Mouse (Mus musculus) heart, embryonic 15.5 days (tissue): ENCODE results near the gene Phxr2. TPM values are rescaled to one million over a fixed set of nuclear protein-coding genes. Genes with fewer than 3 reads are reported as not detected.

ENCODE experiments used
- ATAC-seq: fragments of 200-750 bp; cut with Nextera tagmentation; replicated peaks from 2 replicates; pipeline ENCODE4 v1.8.0; 2017; ENCODE audit warnings: low read depth, moderate TSS enrichment; ENCODE audit not compliant: insufficient number of reproducible peaks, insufficient read depth, low FRiP score
- H3K27ac ChIP-seq: fragments of 300-500 bp; sonication (generic); 2 replicates; pipeline ENCODE4 v1.5.1; 2015; ENCODE audit warnings: mild to moderate bottlenecking, inconsistent platforms
- H3K27me3 ChIP-seq: fragments of 300-500 bp; sonication (generic); 2 replicates; pipeline ENCODE4 v1.6.1; 2015; ENCODE audit warnings: inconsistent platforms
- H3K36me3 ChIP-seq: fragments of 300-500 bp; sonication (generic); 2 replicates; pipeline ENCODE4 v1.6.1; 2015; ENCODE audit warnings: mild to moderate bottlenecking, inconsistent platforms
- H3K4me1 ChIP-seq: fragments of 300-500 bp; sonication (generic); replicated peaks from 2 replicates; pipeline ENCODE4 v1.6.1; 2015; ENCODE audit warnings: inconsistent platforms
- H3K4me2 ChIP-seq: fragments of 300-500 bp; sonication (generic); 2 replicates; pipeline ENCODE4 v1.6.1; 2015; ENCODE audit warnings: inconsistent platforms, mild to moderate bottlenecking, moderate library complexity
- H3K4me3 ChIP-seq: fragments of 300-500 bp; sonication (generic); 2 replicates; pipeline ENCODE4 v1.5.1; 2015; ENCODE audit warnings: mild to moderate bottlenecking, inconsistent platforms
- H3K9ac ChIP-seq: fragments of 300-500 bp; sonication (generic); 2 replicates; pipeline ENCODE4 v1.6.1; 2015; ENCODE audit warnings: mild to moderate bottlenecking, inconsistent platforms
- H3K9me3 ChIP-seq: fragments of 300-500 bp; sonication (generic); replicated peaks from 2 replicates; pipeline ENCODE4 v1.6.1; 2016; ENCODE audit warnings: inconsistent platforms
- whole genome bisulfite sequencing: fragments of 180-500 bp; shearing (Covaris S2); methylation state at CpG from one replicate; pipeline ENCODE4 v1.1.7; 2015; ENCODE audit warnings: mixed read lengths; 5-methylcytosine and 5-hydroxymethylcytosine counted together
- polyA plus RNA-seq: library from polyadenylated mRNA; unstranded; fragments of >200 nt; fragmentation: Nextera tagmentation; extraction: Ambion mirVana; gene quantifications from 2 replicates; pipeline ENCODE4 v1.2.1, GENCODE M21; 2015

Gene Phxr2
- polyA plus RNA-seq, 1 experiment from 2014 or later = not detected

- Histone ChIP-seq H3K36me3 (no peaks in the 10 kb centered on the region), H3K4me1 (peaks cover 16% of the 10 kb centered on the region), H3K27me3 (no peaks in the 10 kb centered on the region), H3K4me2 (no peak overlapping the region), H3K27ac (no peak overlapping the region), H3K4me3 (no peak overlapping the region), H3K9me3 (no peaks in the 10 kb centered on the region), H3K9ac (no peak overlapping the region)
- ATAC-seq = no peak
- 67% methylated on average over 6 of the region's 6 CpGs for whole genome bisulfite sequencing
These were observed 6.1 kb upstream of the Phxr2 start for GRCm38 (mm10) chr10:99132189-99132588.

- 54% methylated on average over 5 of the region's 5 CpGs for WGBS
- 0 out of 2 replicates have a peak overlapping the region, but pooled peaks have one; percentile 29 for H3K27ac ChIP-seq
- no peak for ATAC-seq
These were observed 5.2 kb upstream of the Phxr2 start for GRCm38 (mm10) chr10:99131298-99131697.

GRCm38 (mm10) chr10:99130611-99131010 lies 4.5 kb upstream of the Phxr2 start:
- Histone ChIP-seq H3K4me3 (no peak overlapping the region), H3K9me3 (no peaks in the 10 kb centered on the region), H3K4me2 (no peak overlapping the region), H3K4me1 (peaks cover 12% of the 10 kb centered on the region), H3K36me3 (no peaks in the 10 kb centered on the region), H3K27me3 (no peaks in the 10 kb centered on the region), H3K27ac (peak overlapping the region; percentile 29; the same call in 1 of the 2 replicates), H3K9ac (no peak overlapping the region)
- WGBS = 23% methylated on average over 6 of the region's 6 CpGs
- peak; percentile 25; the same call in 1 of the 2 replicates for ATAC-seq

More at GRCm38 (mm10) chr10:99131298-99131697, 5.2 kb upstream of the Phxr2 start:
- Histone ChIP-seq H3K4me1 (peaks cover 13% of the 10 kb centered on the region), H3K9me3 (no peaks in the 10 kb centered on the region), H3K36me3 (no peaks in the 10 kb centered on the region), H3K9ac (no peak overlapping the region), H3K4me3 (no peak overlapping the region), H3K4me2 (no peak overlapping the region), H3K27me3 (no peaks in the 10 kb centered on the region)

- Histone ChIP-seq H3K27ac (no peak overlapping the region), H3K4me3 (no peak overlapping the region), H3K9me3 (no peaks in the 10 kb centered on the region), H3K36me3 (no peaks in the 10 kb centered on the region), H3K27me3 (no peaks in the 10 kb centered on the region), H3K4me2 (no peak overlapping the region), H3K9ac (no peak overlapping the region), H3K4me1 (peaks cover 12% of the 10 kb centered on the region)
- ATAC-seq = no peak
- WGBS = 69% methylated on average over 11 of the region's 11 CpGs
These were observed 1.7 kb upstream of the Phxr2 start for GRCm38 (mm10) chr10:99127691-99128261.

- Histone ChIP-seq H3K27me3 (no peaks in the 10 kb centered on the region), H3K4me2 (no peak overlapping the region), H3K9me3 (no peaks in the 10 kb centered on the region), H3K36me3 (no peaks in the 10 kb centered on the region), H3K27ac (no peak overlapping the region), H3K4me1 (peaks cover 12% of the 10 kb centered on the region), H3K9ac (no peak overlapping the region), H3K4me3 (no peak overlapping the region)
- WGBS = 85% methylated on average over 14 of the region's 14 CpGs
- ATAC-seq = no peak
These were observed 829 bp upstream of the Phxr2 start for GRCm38 (mm10) chr10:99126954-99127353.

- WGBS = 65% methylated on average over 4 of the region's 4 CpGs
- Histone ChIP-seq H3K9me3 (no peaks in the 10 kb centered on the region), H3K9ac (no peak overlapping the region), H3K4me3 (no peak overlapping the region), H3K4me2 (no peak overlapping the region), H3K27me3 (no peaks in the 10 kb centered on the region), H3K36me3 (no peaks in the 10 kb centered on the region), H3K27ac (no peak overlapping the region), H3K4me1 (peaks cover 13% of the 10 kb centered on the region)
- no peak for ATAC-seq
These were observed 6.7 kb downstream of the Phxr2 start for GRCm38 (mm10) chr10:99119471-99119870.

- Histone ChIP-seq H3K27ac (no peak overlapping the region), H3K4me3 (no peak overlapping the region), H3K27me3 (no peaks in the 10 kb centered on the region), H3K9ac (no peak overlapping the region), H3K9me3 (no peaks in the 10 kb centered on the region), H3K36me3 (no peaks in the 10 kb centered on the region), H3K4me2 (no peak overlapping the region), H3K4me1 (peaks cover 13% of the 10 kb centered on the region)
- no peak for ATAC-seq
- WGBS = 47% methylated on average over 6 of the region's 6 CpGs
These were observed 7.4 kb downstream of the Phxr2 start for GRCm38 (mm10) chr10:99118697-99119096.

GRCm38 (mm10) chr10:99117876-99118275 lies 8.2 kb downstream of the Phxr2 start:
- H3K4me1 ChIP-seq = peaks cover 16% of the 10 kb centered on the region
- WGBS = 64% methylated on average over 10 of the region's 10 CpGs

GRCm38 (mm10) chr10:99116650-99117615 lies 9.2 kb downstream of the Phxr2 start:
- Histone ChIP-seq H3K4me3 (no peak overlapping the region), H3K4me1 (peaks cover 16% of the 10 kb centered on the region), H3K4me2 (no peak overlapping the region), H3K27ac (no peak overlapping the region), H3K9me3 (no peaks in the 10 kb centered on the region), H3K27me3 (no peaks in the 10 kb centered on the region), H3K9ac (no peak overlapping the region), H3K36me3 (no peaks in the 10 kb centered on the region)
- 82% methylated on average over 16 of the region's 16 CpGs for WGBS
- ATAC-seq = no peak

More at GRCm38 (mm10) chr10:99117876-99118275, 8.2 kb downstream of the Phxr2 start:
- Histone ChIP-seq H3K9me3 (no peaks in the 10 kb centered on the region), H3K9ac (no peak overlapping the region), H3K27ac (no peak overlapping the region), H3K4me2 (no peak overlapping the region), H3K36me3 (no peaks in the 10 kb centered on the region), H3K4me3 (no peak overlapping the region), H3K27me3 (no peaks in the 10 kb centered on the region)
- ATAC-seq = no peak

- Histone ChIP-seq H3K9ac (no peak overlapping the region), H3K27ac (no peak overlapping the region)
- WGBS = 29% methylated on average over 8 of the region's 8 CpGs
These were observed 9.9 kb downstream of the Phxr2 start for GRCm38 (mm10) chr10:99116237-99116632.

GRCm38 (mm10) chr10:99115471-99116236 lies 10.5 kb downstream of the Phxr2 start:
- Histone ChIP-seq H3K27ac (no peak overlapping the region), H3K36me3 (no peaks in the 10 kb centered on the region), H3K4me1 (peaks cover 16% of the 10 kb centered on the region), H3K4me2 (peak overlapping the region; percentile 54), H3K27me3 (no peaks in the 10 kb centered on the region), H3K4me3 (peak overlapping the region; percentile 26), H3K9me3 (no peaks in the 10 kb centered on the region), H3K9ac (no peak overlapping the region)
- WGBS = 19% methylated on average over 18 of the region's 18 CpGs
- ATAC-seq = 0 out of 2 replicates have a peak, but pooled peaks have one; percentile 18

More at GRCm38 (mm10) chr10:99116237-99116632, 9.9 kb downstream of the Phxr2 start:
- Histone ChIP-seq H3K9me3 (no peaks in the 10 kb centered on the region), H3K36me3 (no peaks in the 10 kb centered on the region), H3K4me2 (peak overlapping the region; percentile 54), H3K4me3 (peak overlapping the region; percentile 26), H3K27me3 (no peaks in the 10 kb centered on the region), H3K4me1 (peaks cover 16% of the 10 kb centered on the region)
- no peak for ATAC-seq
